Mouse (Mus musculus): ENCODE data around the gene Setd6. TPM values are rescaled to one million over a fixed set of nuclear protein-coding genes. Genes with fewer than 3 reads are reported as not detected.

The Setd6 gene
- polyA plus RNA-seq, 1 experiment: 26.7 TPM

GRCm38 (mm10) chr8:95748028-95748427 lies 32.3 kb downstream of the Setd6 start:
- no peak for TF ChIP-seq POLR2A (IDR thresholded peaks at IDR 0.05; ENCODE audit: borderline replicate concordance, insufficient read depth, low read length)
- TF ChIP-seq CTCF (IDR thresholded peaks at IDR 0.05; ENCODE audit: borderline replicate concordance, insufficient read depth, low read depth, low read length): no peak
- Histone ChIP-seq H3K4me1 (ENCODE audit: control insufficient read depth, insufficient read depth, low read length) (no peaks in the 10 kb centered on the region), H3K4me3 (replicated peaks; ENCODE audit: insufficient read depth, low read depth, low read length) (no peak overlapping the region), H3K27ac (ENCODE audit: insufficient read depth, low read length) (no peak overlapping the region), H3K27me3 (ENCODE audit: control insufficient read depth, insufficient read depth, low read length) (no peaks in the 10 kb centered on the region)
- WGBS: 95% methylated on average over 4 of the region's 4 CpGs
- no peak for DNase-seq

- Histone ChIP-seq H3K27me3 (ENCODE audit: control insufficient read depth, insufficient read depth, low read length) (no peaks in the 10 kb centered on the region), H3K4me1 (ENCODE audit: control insufficient read depth, insufficient read depth, low read length) (no peaks in the 10 kb centered on the region), H3K4me3 (replicated peaks; ENCODE audit: insufficient read depth, low read depth, low read length) (no peak overlapping the region), H3K27ac (ENCODE audit: insufficient read depth, low read length) (no peak overlapping the region)
- TF ChIP-seq CTCF (IDR thresholded peaks at IDR 0.05; ENCODE audit: borderline replicate concordance, insufficient read depth, low read depth, low read length) (no peak), POLR2A (IDR thresholded peaks at IDR 0.05; ENCODE audit: borderline replicate concordance, insufficient read depth, low read length) (no peak)
- WGBS: 94% methylated on average over 1 of the region's 1 CpGs
- DNase-seq: no peak
Observed at GRCm38 (mm10) chr8:95751924-95752323, 36.2 kb downstream of the Setd6 start.

DNA sequence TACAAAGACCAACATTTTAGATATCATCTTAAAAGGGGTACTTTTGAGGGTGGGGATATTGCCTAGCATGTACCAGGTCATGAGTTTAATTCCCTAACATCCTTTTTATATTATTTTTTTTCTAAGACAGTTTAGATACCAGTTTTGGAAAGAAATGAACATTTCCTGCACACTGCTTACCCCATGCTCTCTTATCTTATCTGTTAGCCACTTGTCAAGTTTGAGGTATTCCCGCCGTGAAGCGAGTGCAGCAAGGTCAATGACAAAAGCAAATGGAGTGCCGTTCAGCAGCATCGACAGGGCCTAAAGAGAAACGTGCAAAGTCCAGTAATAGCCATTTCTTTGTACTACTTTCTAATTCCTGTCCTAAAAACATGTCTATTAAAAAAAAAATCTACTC lies 44.6 kb downstream of the Setd6 start:
- no peak for DNase-seq
- H3K4me3 ChIP-seq (replicated peaks; ENCODE audit: insufficient read depth, low read depth, low read length): no peak overlapping the region
- H3K27me3 ChIP-seq (ENCODE audit: control insufficient read depth, insufficient read depth, low read length): no peaks in the 10 kb centered on the region
- no peak for TF ChIP-seq POLR2A (IDR thresholded peaks at IDR 0.05; ENCODE audit: borderline replicate concordance, insufficient read depth, low read length)
- TF ChIP-seq CTCF (IDR thresholded peaks at IDR 0.05; ENCODE audit: borderline replicate concordance, insufficient read depth, low read depth, low read length): no peak
- H3K4me1 ChIP-seq (ENCODE audit: control insufficient read depth, insufficient read depth, low read length): no peaks in the 10 kb centered on the region
- no peak overlapping the region for H3K27ac ChIP-seq (ENCODE audit: insufficient read depth, low read length)
- WGBS: 92% methylated on average over 6 of the region's 6 CpGs

GRCm38 (mm10) chr8:95764133-95764532 lies 48.5 kb downstream of the Setd6 start:
- TF ChIP-seq POLR2A (IDR thresholded peaks at IDR 0.05; ENCODE audit: borderline replicate concordance, insufficient read depth, low read length) (no peak), CTCF (IDR thresholded peaks at IDR 0.05; ENCODE audit: borderline replicate concordance, insufficient read depth, low read depth, low read length) (no peak)
- Histone ChIP-seq H3K4me3 (replicated peaks; ENCODE audit: insufficient read depth, low read depth, low read length) (no peak overlapping the region), H3K27ac (ENCODE audit: insufficient read depth, low read length) (no peak overlapping the region), H3K4me1 (ENCODE audit: control insufficient read depth, insufficient read depth, low read length) (no peaks in the 10 kb centered on the region), H3K27me3 (ENCODE audit: control insufficient read depth, insufficient read depth, low read length) (no peaks in the 10 kb centered on the region)
- DNase-seq: no peak
- WGBS: 79% methylated on average over 1 of the region's 1 CpGs

Other genes starting within 250 kb of the Setd6 start
- 37.6 and 38.2 TPM in 2 replicates for gene Csnk2a2, start 225.8 kb upstream of the Setd6 start, polyA plus RNA-seq (2012; rRNA removed)
- gene Ccdc113, start 181.8 kb upstream of the Setd6 start, polyA plus RNA-seq (2012; rRNA removed): 1.1 and 1.2 TPM in 2 replicates
- not detected in 2 replicates for gene Prss54, start 139.5 kb upstream of the Setd6 start, polyA plus RNA-seq (2012; rRNA removed)
- gene Gins3, start 82.4 kb upstream of the Setd6 start, polyA plus RNA-seq (2012; rRNA removed): 3.0 and 3.2 TPM in 2 replicates
- 1,847 and 1,940 TPM in 2 replicates for gene Ndrg4, start 38.9 kb upstream of the Setd6 start, polyA plus RNA-seq (2012; rRNA removed)
- 64.8 and 74.9 TPM in 2 replicates for gene Cnot1, start 91.6 kb downstream of the Setd6 start, polyA plus RNA-seq (2012; rRNA removed)
- 85.5 and 90.8 TPM in 2 replicates for gene Sap18b, start 109.5 kb downstream of the Setd6 start, polyA plus RNA-seq (2012; rRNA removed)
- gene Slc38a7, start 137.7 kb downstream of the Setd6 start, polyA plus RNA-seq (2012; rRNA removed): 25.4 and 26.4 TPM in 2 replicates
- gene Got2, start 172.7 kb downstream of the Setd6 start, polyA plus RNA-seq (2012; rRNA removed): 285 and 286 TPM in 2 replicates

Data from cerebellum, adult 2 months (tissue).